Mouse (Mus musculus): ENCODE measurements at regions not wholly inside any gene's neighbourhood (a gene's known extent, or its start where the extent isn't known, plus 50 kb on each side); places are given as distances from the start of the nearest gene placed in this dataset.

- no peak for TF ChIP-seq CTCF (conservative IDR thresholded peaks at IDR 0.05; ENCODE audit: low read length)
- TF ChIP-seq NANOG (IDR thresholded peaks at IDR 0.05; ENCODE audit: borderline replicate concordance, low read length), result no peak
- TF ChIP-seq POU5F1 (IDR thresholded peaks at IDR 0.05; ENCODE audit: borderline replicate concordance, low read length), result no peak
Observed at GRCm38 (mm10) chr15:61653853-61654252, 731.0 kb upstream of the A1bg start.
